Mouse (Mus musculus) MEL (cell line): ENCODE results near the gene G6pc3. TPM values are rescaled to one million over a fixed set of nuclear protein-coding genes. Genes with fewer than 3 reads are reported as not detected.

Experiments used
- DNase-seq: peaks from one replicate; pipeline ENCODE4 v3.0.0; 2011; ENCODE audit warnings: low read depth, low spot score
- H3K27ac ChIP-seq: 2 replicates; pipeline ENCODE4 v1.5.1; 2012; ENCODE audit warnings: low read depth, mild to moderate bottlenecking, control low read depth, low read length, moderate library complexity; ENCODE audit not compliant: control insufficient read depth
- H3K27me3 ChIP-seq, 2 experiments: fragments of 150-350 bp in 1 of 2; sonication (generic) in 1 of 2; 2 replicates each; pipeline ENCODE4 v1.6.1; 2012; ENCODE audit warnings: low read length in 2 of 2, mild to moderate bottlenecking in 2 of 2, improper control_type of control experiment in 1 of 2, moderate library complexity in 1 of 2; ENCODE audit not compliant: insufficient read depth in 2 of 2, control insufficient read depth in 1 of 2
- H3K36me3 ChIP-seq, 2 experiments: 2 replicates each; pipeline ENCODE4 v1.6.1; 2012 to 2014; ENCODE audit warnings: low read length in 2 of 2, improper control_type of control experiment in 1 of 2, inconsistent platforms in 1 of 2, mild to moderate bottlenecking in 1 of 2; ENCODE audit not compliant: insufficient read depth in 2 of 2, control insufficient read depth in 1 of 2
- H3K4me1 ChIP-seq, 2 experiments: fragments of 150-350 bp in 1 of 2; sonication (generic) in 1 of 2; 2 replicates each; pipeline ENCODE4 v1.6.1; 2012; ENCODE audit warnings: low read length in 2 of 2, improper control_type of control experiment in 1 of 2, mild to moderate bottlenecking in 1 of 2; ENCODE audit not compliant: insufficient read depth in 2 of 2, control insufficient read depth in 1 of 2
- H3K4me3 ChIP-seq, 2 experiments: fragments of 150-350 bp in 1 of 2; sonication (generic) in 1 of 2; 2 replicates each; pipeline ENCODE4 v1.5.1; 2012; ENCODE audit warnings: low read depth in 2 of 2, low read length in 2 of 2, mild to moderate bottlenecking in 2 of 2, moderate library complexity in 2 of 2, control low read depth in 1 of 2, improper control_type of control experiment in 1 of 2; ENCODE audit not compliant: control insufficient read depth in 1 of 2, insufficient read depth in 1 of 2
- H3K79me2 ChIP-seq: 2 replicates; pipeline ENCODE4 v1.6.1; 2012; ENCODE audit warnings: mild to moderate bottlenecking, low read length, moderate library complexity; ENCODE audit not compliant: control insufficient read depth, poor library complexity, insufficient read depth
- H3K9ac ChIP-seq: 2 replicates; pipeline ENCODE4 v1.6.1; 2012; ENCODE audit warnings: low read depth, mild to moderate bottlenecking, control low read depth, low read length, moderate library complexity; ENCODE audit not compliant: control insufficient read depth, poor library complexity, severe bottlenecking
- H3K9me3 ChIP-seq: fragments of 150-350 bp; sonication (generic); replicated peaks from 2 replicates; pipeline ENCODE4 v1.6.1; 2012; ENCODE audit warnings: mild to moderate bottlenecking, low read length, improper control_type of control experiment, moderate library complexity; ENCODE audit not compliant: insufficient read depth
- CTCF ChIP-seq, 3 experiments: IDR thresholded peaks in 2 of 3; conservative IDR thresholded peaks in 1 of 3; 2 replicates each; pipeline ENCODE4 v1.5.1; 2011 to 2012; ENCODE audit warnings: low read length in 3 of 3, low read depth in 2 of 3, mild to moderate bottlenecking in 2 of 3, improper control_type of control experiment in 1 of 3, inconsistent platforms in 1 of 3, mixed read lengths in 1 of 3, moderate library complexity in 1 of 3; ENCODE audit not compliant: control insufficient read depth in 1 of 3, insufficient read depth in 1 of 3, poor library complexity in 1 of 3, severe bottlenecking in 1 of 3
- HCFC1 ChIP-seq: IDR thresholded peaks from 2 replicates; pipeline ENCODE4 v1.6.1; 2012; ENCODE audit warnings: low read depth, mild to moderate bottlenecking, inconsistent platforms, low read length, improper control_type of control experiment, moderate library complexity
- KAT2A ChIP-seq: conservative IDR thresholded peaks from 2 replicates; pipeline ENCODE4 v1.6.1; 2012; ENCODE audit warnings: low read depth, low read length, improper control_type of control experiment, inconsistent platforms
- MAX ChIP-seq: IDR thresholded peaks from 2 replicates; pipeline ENCODE4 v1.6.1; 2011; ENCODE audit warnings: low read length, improper control_type of control experiment
- MAZ ChIP-seq: IDR thresholded peaks from 2 replicates; pipeline ENCODE4 v1.6.1; 2012; ENCODE audit warnings: low read depth, mild to moderate bottlenecking, inconsistent platforms, low read length, improper control_type of control experiment
- MXI1 ChIP-seq: IDR thresholded peaks from 2 replicates; pipeline ENCODE4 v1.6.1; 2011; ENCODE audit warnings: mild to moderate bottlenecking, low read depth, low read length, improper control_type of control experiment
- POLR2A ChIP-seq, 2 experiments: IDR thresholded peaks; 2 replicates each; pipeline ENCODE4 v1.6.1; 2011 to 2012; ENCODE audit warnings: low read length in 2 of 2, mild to moderate bottlenecking in 2 of 2, control low read depth in 1 of 2, improper control_type of control experiment in 1 of 2, low read depth in 1 of 2, moderate library complexity in 1 of 2; ENCODE audit not compliant: control insufficient read depth in 1 of 2, insufficient read depth in 1 of 2, poor library complexity in 1 of 2
- POLR2AphosphoS5 ChIP-seq: IDR thresholded peaks from 2 replicates; pipeline ENCODE4 v1.6.1; 2012; ENCODE audit warnings: low read depth, borderline replicate concordance, mild to moderate bottlenecking, inconsistent platforms, low read length, moderate library complexity, mixed read lengths
- RCOR1 ChIP-seq: IDR thresholded peaks from 2 replicates; pipeline ENCODE4 v1.6.1; 2012; ENCODE audit warnings: low read depth, mild to moderate bottlenecking, inconsistent platforms, low read length, improper control_type of control experiment
- TAL1 ChIP-seq: IDR thresholded peaks from 2 replicates; pipeline ENCODE4 v1.6.1; 2012; ENCODE audit warnings: mild to moderate bottlenecking, inconsistent platforms, low read length, moderate library complexity, mixed read lengths
- TBP ChIP-seq: IDR thresholded peaks from 2 replicates; pipeline ENCODE4 v1.8.0; 2011; ENCODE audit warnings: low read depth, low read length, improper control_type of control experiment
- UBTF ChIP-seq: IDR thresholded peaks from 2 replicates; pipeline ENCODE4 v1.6.1; 2012; ENCODE audit warnings: low read depth, mild to moderate bottlenecking, inconsistent platforms, low read length, improper control_type of control experiment, moderate library complexity, borderline replicate concordance; ENCODE audit not compliant: insufficient read depth
- USF1 ChIP-seq: IDR thresholded peaks from 2 replicates; pipeline ENCODE4 v1.6.1; 2014; ENCODE audit warnings: low read depth, mild to moderate bottlenecking, inconsistent platforms, low read length, improper control_type of control experiment, moderate library complexity
- ZC3H11A ChIP-seq: IDR thresholded peaks from 2 replicates; pipeline ENCODE4 v1.6.1; 2012; ENCODE audit warnings: low read depth, mild to moderate bottlenecking, inconsistent platforms, low read length, improper control_type of control experiment
- ZKSCAN1 ChIP-seq: IDR thresholded peaks from 2 replicates; pipeline ENCODE4 v1.6.1; 2012; ENCODE audit warnings: low read depth, mild to moderate bottlenecking, inconsistent platforms, low read length, improper control_type of control experiment, moderate library complexity
- ZMIZ1 ChIP-seq: IDR thresholded peaks from 2 replicates; pipeline ENCODE4 v1.6.1; 2012; ENCODE audit warnings: low read depth, mild to moderate bottlenecking, inconsistent platforms, low read length, improper control_type of control experiment, moderate library complexity
- ZNF384 ChIP-seq: IDR thresholded peaks from 2 replicates; pipeline ENCODE4 v1.6.1; 2012; ENCODE audit warnings: low read depth, mild to moderate bottlenecking, inconsistent platforms, low read length, improper control_type of control experiment
- polyA plus RNA-seq, 2 experiments: library from polyadenylated mRNA; stranded (reverse) in 1 of 2; unstranded in 1 of 2; fragments of >175 nt in 1 of 2; fragments of >200 nt in 1 of 2; gene quantifications; 2 replicates each; pipeline versions ENCODE4 v1.2.1 to v1.2.4; 2012; ENCODE audit warnings: low replicate concordance in 2 of 2, low read depth in 1 of 2; ENCODE audit not compliant: insufficient read length in 2 of 2, insufficient read depth in 1 of 2, missing spikeins in 1 of 2
- total RNA-seq: library from RNA; depleted of rRNA; stranded (reverse); fragments of 300-350 nt; gene quantifications from 2 replicates; pipeline ENCODE4 v1.2.3, GENCODE M21; 2012

Gene G6pc3
- total and polyA plus RNA-seq, 3 experiments = 48.9 to 104 TPM; not detected in 1

DNA sequence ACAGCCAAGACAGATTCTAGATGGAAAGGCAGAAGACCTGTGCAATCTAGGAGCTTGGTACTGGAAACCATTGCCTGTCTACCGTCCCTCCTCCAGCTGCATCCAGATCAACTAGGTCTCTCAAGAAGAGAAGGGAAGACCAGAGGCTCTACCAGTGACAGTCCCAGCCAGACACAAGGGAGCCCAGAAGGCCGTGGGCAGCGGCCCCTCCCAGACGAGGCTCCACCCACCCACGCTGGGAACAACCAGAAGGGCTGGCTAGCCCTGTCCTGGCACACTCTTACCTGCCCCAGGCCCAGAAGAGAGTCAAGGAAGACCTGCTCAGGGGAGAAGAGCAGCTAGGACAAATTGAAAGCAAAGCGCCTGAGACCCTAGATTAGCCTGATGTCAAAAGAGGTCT is 31.0 kb downstream of the G6pc3 start:
- TF ChIP-seq POLR2A (IDR thresholded peaks at IDR 0.05; ENCODE audit: control insufficient read depth in 1 of 2, insufficient read depth in 1 of 2, low read depth in 1 of 2, low read length in 2 of 2, poor library complexity in 1 of 2) (no peak), ZNF384 (no peak), MXI1 (0 out of 2 replicates have a peak, but pooled peaks have one; percentile 9), UBTF (no peak), MAZ (0 out of 2 replicates have a peak, but pooled peaks have one; percentile 12)
- Histone ChIP-seq H3K4me1 (peaks cover 20 to 56% of the 10 kb centered on the region in 2 experiments), H3K4me3 (peak overlapping the region; percentile 18 to 25; a peak in 2 of 4 replicates), H3K9me3 (no peaks in the 10 kb centered on the region), H3K27ac (peak overlapping the region; percentile 11; the same call in 1 of the 2 replicates), H3K79me2 (no peaks in the 10 kb centered on the region), H3K9ac (peak overlapping the region; percentile 25), H3K36me3 (peaks cover 0 to 34% of the 10 kb centered on the region in 2 experiments; a peak in 2 of 4 replicates), H3K27me3 (no peaks in the 10 kb centered on the region)
- DNase-seq = no peak

DNA sequence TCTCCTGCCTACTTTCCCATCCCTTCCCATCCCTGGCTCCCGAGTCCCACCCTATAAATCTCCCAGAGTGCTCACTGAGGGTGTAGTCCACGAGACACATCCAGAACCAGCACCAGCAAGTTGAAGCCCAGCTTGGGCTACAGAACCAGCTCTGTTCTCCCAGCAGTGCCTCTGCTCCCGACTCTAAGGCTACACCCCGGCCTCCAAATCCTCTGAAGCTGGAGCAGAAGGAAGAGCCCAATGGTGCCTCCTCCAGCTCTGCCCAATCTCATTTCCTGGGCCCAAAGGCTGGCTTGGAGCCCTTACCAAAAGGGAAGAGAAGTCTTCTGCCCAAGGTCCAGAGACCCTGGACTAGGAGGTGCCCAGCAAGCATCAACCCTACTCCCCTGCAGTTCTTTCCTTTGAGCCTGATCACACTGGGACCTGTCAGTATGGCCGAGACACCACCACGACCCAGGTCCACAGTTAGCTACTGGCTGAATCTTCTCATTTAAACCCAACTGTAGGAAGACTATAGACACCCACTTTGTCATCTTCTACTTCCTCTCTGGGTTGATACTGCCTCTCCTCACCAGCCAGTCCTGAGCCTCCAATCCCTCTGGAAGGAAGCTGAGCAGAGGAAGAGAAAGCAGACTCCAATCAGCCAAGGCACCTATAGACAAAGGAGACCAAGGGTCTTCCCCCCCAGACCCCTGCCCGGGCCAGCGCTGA is 32.0 kb downstream of the G6pc3 start:
- peaks cover 20 to 50% of the 10 kb centered on the region in 2 experiments for H3K4me1 ChIP-seq
- peak overlapping the region; percentile 33 to 50 for H3K4me3 ChIP-seq
- DNase-seq = peak; percentile 77
- H3K79me2 ChIP-seq = no peaks in the 10 kb centered on the region
- TF ChIP-seq CTCF (IDR thresholded peaks at IDR 0.05 in 2 of 3, conservative IDR thresholded peaks at IDR 0.05 in 1 of 3; ENCODE audit: control insufficient read depth in 1 of 3, insufficient read depth in 1 of 3, low read depth in 2 of 3, low read length in 3 of 3, poor library complexity in 1 of 3, severe bottlenecking in 1 of 3) (peak in 1 of 3 experiments; percentile 1; a peak in 1 of 6 replicates), TBP (peak; percentile 75), MAX (no peak; the same call in 1 of the 2 replicates), ZKSCAN1 (no peak), RCOR1 (0 out of 2 replicates have a peak, but pooled peaks have one; percentile 35), POLR2A (IDR thresholded peaks at IDR 0.05; ENCODE audit: control insufficient read depth in 1 of 2, insufficient read depth in 1 of 2, low read depth in 1 of 2, low read length in 2 of 2, poor library complexity in 1 of 2) (peak in 1 of 2 experiments; percentile 39; a peak in 2 of 4 replicates), USF1 (no peak), ZC3H11A (no peak), ZMIZ1 (peak; percentile 2; the same call in 1 of the 2 replicates), TAL1 (no peak), POLR2AphosphoS5 (no peak), HCFC1 (0 out of 2 replicates have a peak, but pooled peaks have one; percentile 13), KAT2A (no peak)
- H3K9me3 ChIP-seq = no peaks in the 10 kb centered on the region
- peak overlapping the region; percentile 63 for H3K27ac ChIP-seq
- peaks cover 0 to 31% of the 10 kb centered on the region in 2 experiments; a peak in 2 of 4 replicates for H3K36me3 ChIP-seq
- peak overlapping the region; percentile 52 for H3K9ac ChIP-seq
- no peaks in the 10 kb centered on the region for H3K27me3 ChIP-seq
